24 mouse cellular contexts compared by ENCODE assay signal in genomic region chr13:29615987-29616386, GRCm38 (mm10).
"Had no signal": no experiment of that assay in that cellular context is flagged by ENCODE, and none has a peak within 500 bp of the region (broad histone marks: within the 10 kb centered on the region; RNA-seq: fewer than 3 reads in every experiment).

No protein-coding gene starts in this region.

- H3K36me3 ChIP-seq: heart, embryonic 13.5 days; hindbrain, embryonic 10.5 days; hindbrain, embryonic 12.5 days; intestine, embryonic 15.5 days; limb, embryonic 10.5 days; limb, embryonic 12.5 days had no signal

- H3K27ac ChIP-seq: gastrocnemius, adult 2 months; heart, adult 2 months; hindbrain, embryonic 10.5 days; hindbrain, embryonic 12.5 days; intestine, embryonic 15.5 days; layer of hippocampus, adult 2 months; left cerebral cortex, adult 2 months; limb, embryonic 10.5 days; limb, embryonic 12.5 days had no signal

- H3K4me1 ChIP-seq: intestine, embryonic 15.5 days had no signal

- H3K27me3 ChIP-seq: heart, embryonic 13.5 days; hindbrain, embryonic 12.5 days; intestine, embryonic 15.5 days; limb, embryonic 12.5 days had no signal

- ATAC-seq: forebrain, embryonic 16.5 days; inflammation-experienced regulatory T-cells, adult 6 months; intestine, embryonic 15.5 days; intestine, postnatal 0 days had no signal

- H3K9me3 ChIP-seq: heart, embryonic 13.5 days; hindbrain, embryonic 10.5 days; hindbrain, embryonic 12.5 days; intestine, embryonic 15.5 days; limb, embryonic 10.5 days; limb, embryonic 12.5 days had no signal

- DNase-seq: gastrocnemius, adult 2 months; gastrocnemius, postnatal 10 days; gastrocnemius, postnatal 25 days; heart, adult 2 months; heart, postnatal 14 days; heart, postnatal 36 days; kidney, adult 18-20 months; kidney, adult 8-10 months; kidney, postnatal 10 days; kidney, postnatal 25 days; kidney, postnatal 4 days had no signal

- H3K9ac ChIP-seq: heart, embryonic 13.5 days; hindbrain, embryonic 12.5 days; hindbrain, embryonic 14.5 days; intestine, embryonic 15.5 days; limb, embryonic 12.5 days had no signal

- H3K4me3 ChIP-seq: gastrocnemius, adult 2 months; heart, adult 2 months; heart, embryonic 13.5 days; hindbrain, embryonic 10.5 days; hindbrain, embryonic 12.5 days; intestine, embryonic 15.5 days; layer of hippocampus, adult 2 months; left cerebral cortex, adult 2 months; limb, embryonic 10.5 days; limb, embryonic 12.5 days had no signal

- H3K4me2 ChIP-seq: heart, embryonic 11.5 days; heart, embryonic 13.5 days; hindbrain, embryonic 12.5 days; hindbrain, embryonic 14.5 days; intestine, embryonic 15.5 days; limb, embryonic 12.5 days had no signal
